Mouse (Mus musculus): ENCODE data around the gene Alkbh6.

- TF ChIP-seq CTCF (IDR thresholded peaks at IDR 0.05; ENCODE audit: low read depth) (no peak), EP300 (IDR thresholded peaks at IDR 0.05; ENCODE audit: low read depth) (no peak)
Observed at GRCm38 (mm10) chr7:30320946-30321345, 12.4 kb downstream of the Alkbh6 start.

All from liver, embryonic 14.5 days (tissue).